Mouse (Mus musculus) neural tube, embryonic 14.5 days (tissue): ENCODE data around the gene Sephs1. TPM values are rescaled to one million over a fixed set of nuclear protein-coding genes. Genes with fewer than 3 reads are reported as not detected.
A peak's percentile ranks its signal among the peaks of the same experiment; 100 is the strongest.

Experiments
- ATAC-seq: fragments of 200-750 bp; cut with Nextera tagmentation; 2 replicates; pipeline ENCODE4 v1.8.0; 2017; ENCODE audit warnings: low read depth, mild to moderate bottlenecking, moderate TSS enrichment, moderate library complexity
- H3K27ac ChIP-seq: fragments of 300-500 bp; sonication (generic); 2 replicates; pipeline ENCODE4 v1.5.1; 2014; ENCODE audit warnings: low read depth, mild to moderate bottlenecking, control low read depth, low read length, moderate library complexity, mixed read lengths
- H3K27me3 ChIP-seq: fragments of 300-500 bp; sonication (generic); 2 replicates; pipeline ENCODE4 v1.6.1; 2014; ENCODE audit warnings: low read length; ENCODE audit not compliant: control insufficient read depth, insufficient read depth
- H3K36me3 ChIP-seq: fragments of 300-500 bp; sonication (generic); 2 replicates; pipeline ENCODE4 v1.6.1; 2014; ENCODE audit warnings: low read length, mixed read lengths; ENCODE audit not compliant: control insufficient read depth, insufficient read depth
- H3K4me1 ChIP-seq: fragments of 300-500 bp; sonication (generic); 2 replicates; pipeline ENCODE4 v1.6.1; 2014; ENCODE audit warnings: low read length; ENCODE audit not compliant: control insufficient read depth, insufficient read depth
- H3K4me2 ChIP-seq: fragments of 300-500 bp; sonication (generic); 2 replicates; pipeline ENCODE4 v1.6.1; 2014; ENCODE audit warnings: mild to moderate bottlenecking, low read depth, low read length, control low read depth
- H3K4me3 ChIP-seq: fragments of 300-500 bp; sonication (generic); 2 replicates; pipeline ENCODE4 v1.5.1; 2014; ENCODE audit warnings: low read depth, low read length, control low read depth, mixed read lengths
- H3K9ac ChIP-seq: fragments of 300-500 bp; sonication (generic); replicated peaks from 2 replicates; pipeline ENCODE4 v1.6.1; 2014; ENCODE audit warnings: low read depth, mild to moderate bottlenecking, control low read depth, low read length, mixed read lengths
- H3K9me3 ChIP-seq: fragments of 300-500 bp; sonication (generic); 2 replicates; pipeline ENCODE4 v1.6.1; 2016; ENCODE audit warnings: low read length; ENCODE audit not compliant: control insufficient read depth
- WGBS: fragments of 180-500 bp; shearing (Covaris S2); extraction: QIAGEN DNeasy Blood & Tissue Kit; methylation state at CpG from one replicate; pipeline ENCODE4 v1.1.7; 2014; 5-methylcytosine and 5-hydroxymethylcytosine counted together
- polyA plus RNA-seq: library from polyadenylated mRNA; unstranded; fragments of >200 nt; fragmentation: Nextera tagmentation; extraction: Ambion mirVana; gene quantifications from 2 replicates; pipeline ENCODE4 v1.2.1, GENCODE M21; 2014

The Sephs1 gene
- polyA plus RNA-seq: 55.0 and 66.0 TPM in 2 replicates

- Histone ChIP-seq H3K4me1 (peaks cover 16% of the 10 kb centered on the region), H3K9me3 (no peaks in the 10 kb centered on the region), H3K27ac (peak within 1 kb of the TSS; percentile 100), H3K9ac (peak within 1 kb of the TSS; percentile 98), H3K4me2 (peak within 1 kb of the TSS; percentile 82), H3K4me3 (peak within 1 kb of the TSS; percentile 55), H3K36me3 (no peaks in the 10 kb centered on the region), H3K27me3 (no peaks in the 10 kb centered on the region)
- peak; percentile 83 for ATAC-seq
- WGBS: under 1% methylated on average over 76 of the region's 115 CpGs
These were observed at the start of gene Sephs1 for GRCm38 (mm10) chr2:4881350-4882248. Gene Sephs1 (plus strand): TSS chr2:4881564.

GRCm38 (mm10) chr2:4832166-4832565, 49.2 kb upstream of the Sephs1 start:
- Histone ChIP-seq H3K4me3 (no peak overlapping the region), H3K27me3 (no peaks in the 10 kb centered on the region), H3K4me1 (no peaks in the 10 kb centered on the region), H3K4me2 (no peak overlapping the region), H3K27ac (no peak overlapping the region), H3K9ac (no peak overlapping the region), H3K9me3 (no peaks in the 10 kb centered on the region), H3K36me3 (no peaks in the 10 kb centered on the region)
- WGBS: 74% methylated on average over 4 of the region's 4 CpGs
- no peak for ATAC-seq

- Histone ChIP-seq H3K36me3 (no peaks in the 10 kb centered on the region), H3K4me2 (no peak overlapping the region), H3K9me3 (no peaks in the 10 kb centered on the region), H3K27me3 (no peaks in the 10 kb centered on the region), H3K9ac (no peak overlapping the region), H3K4me3 (no peak overlapping the region), H3K4me1 (no peaks in the 10 kb centered on the region), H3K27ac (no peak overlapping the region)
- no peak for ATAC-seq
- 82% methylated on average over 2 of the region's 2 CpGs for WGBS
These were observed 31.9 kb upstream of the Sephs1 start for GRCm38 (mm10) chr2:4849449-4849848.

- Histone ChIP-seq H3K4me2 (no peak overlapping the region), H3K9ac (no peak overlapping the region), H3K27ac (no peak overlapping the region), H3K9me3 (no peaks in the 10 kb centered on the region), H3K4me3 (no peak overlapping the region), H3K27me3 (no peaks in the 10 kb centered on the region), H3K36me3 (no peaks in the 10 kb centered on the region), H3K4me1 (no peaks in the 10 kb centered on the region)
- 76% methylated on average over 5 of the region's 5 CpGs for WGBS
- ATAC-seq: no peak
These were observed 24.2 kb upstream of the Sephs1 start for GRCm38 (mm10) chr2:4857186-4857585.

- WGBS: 70% methylated on average over 10 of the region's 10 CpGs
- no peaks in the 10 kb centered on the region for H3K36me3 ChIP-seq
These were observed 23.2 kb upstream of the Sephs1 start for GRCm38 (mm10) chr2:4858161-4858560.

GRCm38 (mm10) chr2:4864008-4864816, 17.2 kb upstream of the Sephs1 start:
- H3K4me1 ChIP-seq: no peaks in the 10 kb centered on the region
- no peak overlapping the region for H3K4me3 ChIP-seq
- H3K9ac ChIP-seq: no peak overlapping the region
- WGBS: 39% methylated on average over 7 of the region's 7 CpGs
- no peaks in the 10 kb centered on the region for H3K9me3 ChIP-seq
- H3K27me3 ChIP-seq: no peaks in the 10 kb centered on the region
- ATAC-seq: peak; percentile 88
- H3K36me3 ChIP-seq: no peaks in the 10 kb centered on the region
- H3K27ac ChIP-seq: no peak overlapping the region
- H3K4me2 ChIP-seq: no peak overlapping the region

More at GRCm38 (mm10) chr2:4858161-4858560, 23.2 kb upstream of the Sephs1 start:
- Histone ChIP-seq H3K4me3 (no peak overlapping the region), H3K9me3 (no peaks in the 10 kb centered on the region), H3K4me2 (no peak overlapping the region), H3K27ac (no peak overlapping the region), H3K27me3 (no peaks in the 10 kb centered on the region), H3K9ac (no peak overlapping the region), H3K4me1 (no peaks in the 10 kb centered on the region)
- ATAC-seq: no peak

GRCm38 (mm10) chr2:4864817-4865296, 16.5 kb upstream of the Sephs1 start:
- Histone ChIP-seq H3K9ac (no peak overlapping the region), H3K36me3 (no peaks in the 10 kb centered on the region), H3K4me1 (no peaks in the 10 kb centered on the region), H3K27ac (no peak overlapping the region), H3K4me2 (no peak overlapping the region), H3K4me3 (no peak overlapping the region), H3K9me3 (no peaks in the 10 kb centered on the region), H3K27me3 (no peaks in the 10 kb centered on the region)
- peak; percentile 62 for ATAC-seq
- 51% methylated on average over 9 of the region's 9 CpGs for WGBS

GRCm38 (mm10) chr2:4868028-4868725, 13.2 kb upstream of the Sephs1 start:
- Histone ChIP-seq H3K9ac (no peak overlapping the region), H3K9me3 (no peaks in the 10 kb centered on the region), H3K27me3 (no peaks in the 10 kb centered on the region), H3K4me3 (no peak overlapping the region), H3K27ac (no peak overlapping the region), H3K36me3 (no peaks in the 10 kb centered on the region), H3K4me1 (no peaks in the 10 kb centered on the region), H3K4me2 (no peak overlapping the region)
- whole genome bisulfite sequencing: 86% methylated on average over 12 of the region's 12 CpGs
- ATAC-seq: no peak
